Comparison of ENCODE assay signal across 9 mouse cellular contexts in the genomic region with DNA sequence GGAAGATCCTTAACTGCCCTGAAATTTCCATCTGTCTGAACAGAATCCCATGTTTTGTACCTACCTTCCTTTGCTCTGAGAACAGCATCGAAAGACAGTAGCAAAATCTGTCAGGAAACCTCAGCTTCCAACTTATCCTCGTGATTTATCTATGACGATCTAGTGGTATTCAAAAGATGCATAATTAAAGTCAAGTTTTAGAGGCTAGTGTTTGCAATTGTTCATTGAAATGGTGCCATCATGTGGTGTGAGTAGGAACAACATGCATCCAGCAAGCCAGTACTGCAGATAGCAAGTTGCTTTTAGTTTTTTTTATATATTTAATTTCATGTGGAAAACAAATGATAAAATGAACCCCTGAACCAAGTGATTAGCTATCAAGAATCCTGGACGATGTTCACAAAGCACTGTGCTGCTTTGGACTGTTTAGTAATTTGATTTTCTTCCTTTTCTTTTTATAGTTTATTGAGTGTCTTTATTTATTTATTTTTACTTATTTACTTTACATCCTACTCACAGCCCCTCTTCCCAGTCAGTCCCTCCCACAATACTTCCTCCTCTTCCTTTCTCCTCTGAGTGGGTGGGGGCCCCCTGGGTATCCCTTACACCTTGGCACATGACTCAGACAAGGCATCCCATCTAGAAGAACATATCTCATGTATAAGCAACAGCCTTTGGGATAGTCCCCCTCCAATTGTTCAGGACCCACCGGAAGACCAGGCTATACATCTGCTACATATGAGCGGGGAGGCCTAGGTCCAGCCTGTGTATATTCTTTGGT. TPM values are rescaled to one million over a fixed set of nuclear protein-coding genes. Genes with fewer than 3 reads are reported as not detected.
DNase-seq lines count a peak whose midpoint lies in the region; ATAC-seq and TF ChIP-seq lines count a peak whose summit lies in the region.
"Had no signal": no experiment of that assay in that cellular context is flagged by ENCODE, and none has a peak within 500 bp of the region (broad histone marks: within the 10 kb centered on the region; RNA-seq: fewer than 3 reads in every experiment).

No protein-coding gene starts in this region.

- H3K4me1 ChIP-seq in heart, adult 2 months (ENCODE audit: control insufficient read depth, insufficient read depth, low read length), result no peaks in the 10 kb centered on the region
- H3K4me1 ChIP-seq in embryonic facial prominence, embryonic 10.5 days, result no peaks in the 10 kb centered on the region
- no peaks in the 10 kb centered on the region for H3K4me1 ChIP-seq in hindbrain, embryonic 13.5 days (replicated peaks)
- H3K4me1 ChIP-seq: liver, embryonic 15.5 days had no signal

- peak; percentile 39; the same call in 1 of the 2 replicates for ATAC-seq in hindbrain, embryonic 13.5 days (ENCODE audit: low FRiP score)
- ATAC-seq in megakaryocyte progenitor cell, adult 5-6 weeks (replicated peaks; ENCODE audit: poor library complexity), result peak; percentile 86

- DNase-seq in heart, adult 2 months, result no peak
- no peak for DNase-seq in heart, adult 11 months
- DNase-seq in adrenal gland, adult 2 months, result peak; percentile 50
- DNase-seq in embryonic facial prominence, embryonic 10.5 days (ENCODE audit: low spot score), result peak; percentile 40
- DNase-seq in layer of hippocampus, adult 9-10 months (ENCODE audit: low spot score), result peak; percentile 78
- peak; percentile 32 to 42 for DNase-seq in right cerebral cortex, postnatal 36 days (ENCODE audit: low spot score in 2 of 2)

- intact Hi-C loops in heart, adult 2 months (cut with DNase I), result loop anchor here (1.0 to 5.0 kb wide), 3 partner anchors 331 to 916 kb away; no protein-coding TSS in a partner anchor

- H3K36me3 ChIP-seq in heart, adult 2 months (ENCODE audit: control insufficient read depth, insufficient read depth, low read length), result no peaks in the 10 kb centered on the region
- no peaks in the 10 kb centered on the region for H3K36me3 ChIP-seq in embryonic facial prominence, embryonic 10.5 days (replicated peaks)
- no peaks in the 10 kb centered on the region for H3K36me3 ChIP-seq in hindbrain, embryonic 13.5 days
- H3K36me3 ChIP-seq: liver, embryonic 15.5 days had no signal

- peak; percentile 90 for TF ChIP-seq CTCF in heart, adult 2 months (IDR thresholded peaks at IDR 0.05)

- H3K9me3 ChIP-seq in embryonic facial prominence, embryonic 10.5 days, result no peaks in the 10 kb centered on the region
- H3K9me3 ChIP-seq in hindbrain, embryonic 13.5 days, result no peaks in the 10 kb centered on the region
- H3K9me3 ChIP-seq: liver, embryonic 15.5 days had no signal

- whole genome bisulfite sequencing in heart, adult 2 months, result 32% methylated on average over 6 of the region's 6 CpGs
- WGBS in embryonic facial prominence, embryonic 10.5 days, result 51% methylated on average over 6 of the region's 6 CpGs
- 48% methylated on average over 6 of the region's 6 CpGs for WGBS in hindbrain, embryonic 13.5 days

- H3K79me2 ChIP-seq in heart, adult 2 months (replicated peaks; ENCODE audit: control insufficient read depth, insufficient read depth, low read length), result no peaks in the 10 kb centered on the region

- no peak for TF ChIP-seq EP300 in heart, adult 2 months (IDR thresholded peaks at IDR 0.05; ENCODE audit: insufficient read depth, low read depth, low read length)

- H3K27ac ChIP-seq in heart, adult 2 months, result no peak overlapping the region
- H3K27ac ChIP-seq in embryonic facial prominence, embryonic 10.5 days (replicated peaks), result no peak overlapping the region
- no peak overlapping the region for H3K27ac ChIP-seq in hindbrain, embryonic 13.5 days
- H3K27ac ChIP-seq: liver, embryonic 15.5 days had no signal

- no peak for TF ChIP-seq POLR2A in heart, adult 2 months (IDR thresholded peaks at IDR 0.05; ENCODE audit: insufficient read depth, low read depth, low read length)

- no peak overlapping the region for H3K4me3 ChIP-seq in heart, adult 2 months
- no peak overlapping the region for H3K4me3 ChIP-seq in embryonic facial prominence, embryonic 10.5 days
- H3K4me3 ChIP-seq in hindbrain, embryonic 13.5 days, result no peak overlapping the region
- H3K4me3 ChIP-seq: liver, embryonic 15.5 days had no signal

- no peak overlapping the region for H3K9ac ChIP-seq in heart, adult 2 months (ENCODE audit: low read depth, low read length)
- H3K9ac ChIP-seq in hindbrain, embryonic 13.5 days, result no peak overlapping the region
- H3K9ac ChIP-seq: liver, embryonic 15.5 days had no signal

- no peaks in the 10 kb centered on the region for H3K27me3 ChIP-seq in heart, adult 2 months (ENCODE audit: control insufficient read depth, insufficient read depth, low read length)
- no peaks in the 10 kb centered on the region for H3K27me3 ChIP-seq in embryonic facial prominence, embryonic 10.5 days (replicated peaks; ENCODE audit: low read depth, poor library complexity, severe bottlenecking)
- no peaks in the 10 kb centered on the region for H3K27me3 ChIP-seq in hindbrain, embryonic 13.5 days
- H3K27me3 ChIP-seq: liver, embryonic 15.5 days had no signal

- H3K4me2 ChIP-seq in hindbrain, embryonic 13.5 days, result no peak overlapping the region
- H3K4me2 ChIP-seq: liver, embryonic 15.5 days had no signal

RNA-seq across cellular contexts. Expression of gene Mocs2, which starts 24.6 kb away (rescaled TPM):
- total RNA-seq in heart, adult 2 months (2021), result 10 to 100 TPM; 30.6 to 32.5 TPM
- polyA plus RNA-seq in heart, adult 2 months (2012; rRNA removed), result 17.1 and 32.7 TPM in 2 replicates
- 100 to 1,000 TPM; 155 to 161 TPM for total RNA-seq in adrenal gland, adult 2 months (2021)
- polyA plus RNA-seq in adrenal gland, adult 2 months (2012; rRNA removed), result 8.0 and 8.9 TPM in 2 replicates
- polyA plus RNA-seq in embryonic facial prominence, embryonic 10.5 days (2016; fragmentation: Nextera tagmentation; extraction: Ambion mirVana), result 64.4 and 67.3 TPM in 2 replicates
- 108 and 115 TPM in 2 replicates for polyA plus RNA-seq in hindbrain, embryonic 13.5 days (2015; fragmentation: Nextera tagmentation; extraction: Ambion mirVana)
- total RNA-seq in megakaryocyte progenitor cell, adult 5-6 weeks (2015), result 41.5 and 42.1 TPM in 2 replicates
- 39.9 and 43.1 TPM in 2 replicates for total RNA-seq in megakaryocyte progenitor cell, adult 5-6 weeks (2017)

Comparison
In these comparisons a context has a peak if more than half of its experiments do, and no peak if none do; other contexts are left out.
1. DNase-seq: peak in adrenal gland, adult 2 months (single experiment), embryonic facial prominence, embryonic 10.5 days (single experiment), layer of hippocampus, adult 9-10 months (single experiment) and right cerebral cortex, postnatal 36 days (2 of 2); none in heart, adult 2 months (0 of 2) and heart, adult 11 months (single experiment).